Mouse (Mus musculus) kidney, postnatal 10 days (tissue): Measurements from ENCODE around the gene Nell1.
"Not testable (repeated sequence)": the region's sequence is repeated elsewhere in the genome, so short reads cannot be mapped to it uniquely, and the experiment has no call there.

Experiments
- DNase-seq: peaks from one replicate; pipeline ENCODE4 v3.0.0; 2021; ENCODE audit warnings: mixed read lengths

The Nell1 gene

DNA sequence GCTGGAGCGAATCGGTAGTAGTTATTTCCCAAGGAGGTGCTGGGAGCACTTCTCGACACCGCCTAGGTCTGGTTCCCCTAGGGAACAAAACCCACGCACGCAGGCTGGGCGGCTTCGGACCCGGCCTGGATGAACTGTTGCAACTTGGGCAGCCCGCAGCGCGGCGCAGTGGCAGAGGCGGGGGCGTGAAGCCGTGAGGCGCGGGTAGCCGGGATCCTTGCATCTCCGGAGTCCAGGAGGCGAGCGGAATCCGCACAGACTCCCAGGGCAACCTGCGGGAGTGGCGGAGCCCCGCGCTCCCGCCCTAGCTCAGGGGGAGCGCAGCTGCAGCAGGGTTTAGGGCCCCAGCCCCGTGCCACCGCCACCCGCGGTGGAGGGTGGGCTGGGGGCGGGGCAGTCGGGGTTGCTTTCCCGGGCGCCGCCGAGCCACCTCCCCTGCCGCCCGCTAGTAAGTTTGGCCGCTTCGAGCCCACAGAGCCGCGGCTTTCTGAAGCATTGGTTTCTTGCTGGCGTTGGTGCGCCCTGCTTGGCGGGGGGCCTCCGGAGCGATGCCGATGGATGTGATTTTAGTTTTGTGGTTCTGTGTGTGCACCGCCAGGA, at the start of gene Nell1:
Gene Nell1, plus strand, starts transcription at position 24 of the 600 bp plus-strand sequence.
- DNase-seq: no peak

DNA sequence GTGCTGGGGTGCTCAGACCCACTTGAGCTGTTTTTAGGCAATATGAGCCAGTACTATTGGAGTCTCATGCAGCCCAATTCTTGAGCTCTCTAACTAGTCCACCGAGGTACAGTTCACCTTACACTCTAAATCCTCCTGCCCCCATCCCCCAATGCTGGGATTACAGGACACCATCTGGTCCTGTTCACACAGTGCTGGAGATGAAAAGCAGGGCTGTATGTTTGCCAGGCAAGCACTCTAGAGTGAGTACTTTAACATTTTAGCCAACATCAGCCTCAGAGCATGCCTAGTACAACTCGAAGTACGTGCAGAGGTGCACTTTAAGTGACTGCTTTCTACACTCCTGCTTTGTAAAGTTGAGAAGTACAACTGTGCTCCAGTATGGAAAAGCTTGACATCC, 46.1 kb upstream of the Nell1 start:
- DNase-seq: no peak

GRCm38 (mm10) chr7:49929999-49930398, 44.7 kb upstream of the Nell1 start:
- no peak for DNase-seq

- DNase-seq: not testable (repeated sequence)
These were observed 41.1 kb upstream of the Nell1 start for GRCm38 (mm10) chr7:49933386-49934115.

DNA sequence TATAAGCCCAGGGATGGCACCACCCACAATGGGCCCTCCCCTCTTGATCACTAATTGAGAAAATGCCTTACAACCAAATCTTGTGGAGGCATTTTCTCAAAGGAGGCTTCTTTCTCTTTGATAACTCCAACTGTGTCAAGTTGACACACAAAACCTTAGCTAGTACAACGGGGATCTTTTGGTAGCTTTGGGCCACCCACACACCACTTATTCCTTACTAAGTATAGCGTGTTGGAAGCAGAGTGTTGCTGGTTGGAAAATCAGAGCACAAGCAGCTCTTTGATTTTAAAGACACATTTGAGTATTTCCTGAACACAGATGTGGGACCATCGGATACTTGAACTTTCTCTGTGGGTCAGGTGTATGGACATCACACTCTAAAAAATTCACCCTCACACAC, 37.8 kb upstream of the Nell1 start:
- DNase-seq: no peak

DNA sequence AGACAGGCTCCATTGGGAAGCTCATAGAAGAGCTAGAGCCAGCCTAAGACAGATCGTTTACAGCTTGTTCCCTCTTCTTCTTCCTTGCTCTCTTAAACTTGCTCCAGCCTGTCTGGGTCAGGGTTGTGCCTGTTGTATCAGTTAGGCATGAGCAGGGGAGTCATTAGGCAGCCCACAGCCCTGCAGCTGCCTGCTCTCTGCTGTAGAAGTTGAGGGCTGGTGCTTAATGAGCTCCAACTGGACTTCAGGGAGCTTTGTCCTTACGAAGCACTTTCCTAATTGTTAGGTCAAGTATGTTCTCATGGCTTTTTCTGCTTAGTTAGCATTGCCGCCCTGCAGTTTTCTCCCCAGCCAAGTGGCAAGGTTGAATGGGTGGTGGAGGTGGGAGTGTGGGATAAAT, 32.6 kb upstream of the Nell1 start:
- no peak for DNase-seq

- no peak for DNase-seq
These were observed 32.2 kb upstream of the Nell1 start for GRCm38 (mm10) chr7:49942490-49942889.

- no peak for DNase-seq
These were observed 28.0 kb upstream of the Nell1 start for GRCm38 (mm10) chr7:49946691-49947090.

- peak; percentile 13 for DNase-seq
These were observed 21.0 kb upstream of the Nell1 start for GRCm38 (mm10) chr7:49953546-49954181.

- no peak for DNase-seq
These were observed 19.8 kb upstream of the Nell1 start for GRCm38 (mm10) chr7:49954834-49955233.

DNA sequence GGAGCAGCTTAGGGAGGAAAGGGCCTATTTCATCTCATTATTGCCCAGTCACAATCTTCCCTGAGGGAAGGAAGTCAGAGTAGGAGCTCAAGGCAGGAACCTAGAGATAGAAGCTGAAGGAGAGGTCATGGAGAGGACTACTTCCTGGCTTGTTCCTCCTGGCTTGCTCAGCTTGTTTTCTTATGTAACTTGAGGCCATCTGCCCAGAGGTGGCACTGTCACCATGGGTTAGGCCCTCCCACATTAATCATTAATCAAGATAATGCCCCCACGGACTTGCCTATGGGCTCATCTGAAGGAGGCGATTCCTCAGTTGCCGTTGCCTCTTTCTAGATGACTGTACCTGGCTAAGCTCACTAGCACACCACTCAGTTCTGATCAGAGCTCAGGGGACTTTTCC, 17.5 kb upstream of the Nell1 start:
- DNase-seq: no peak

DNA sequence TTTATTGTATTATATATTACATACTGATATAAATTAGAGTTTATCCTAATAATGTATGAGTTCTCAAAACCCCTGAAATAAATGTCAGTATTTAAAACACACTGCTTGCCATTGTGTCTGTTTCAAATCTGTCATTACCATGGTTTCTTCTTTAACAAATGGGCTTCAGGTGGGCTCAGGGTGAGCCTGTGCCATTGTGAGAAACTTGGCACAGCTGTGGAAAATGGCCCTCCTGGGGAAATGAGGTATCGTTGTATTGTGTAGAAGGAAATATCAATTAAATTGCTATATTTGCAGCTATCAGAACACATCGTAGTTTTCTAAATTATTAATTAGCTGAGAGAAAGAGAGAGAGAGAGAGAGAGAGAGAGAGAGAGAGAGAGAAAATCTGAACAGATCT, 10.9 kb upstream of the Nell1 start:
- DNase-seq: no peak

DNA sequence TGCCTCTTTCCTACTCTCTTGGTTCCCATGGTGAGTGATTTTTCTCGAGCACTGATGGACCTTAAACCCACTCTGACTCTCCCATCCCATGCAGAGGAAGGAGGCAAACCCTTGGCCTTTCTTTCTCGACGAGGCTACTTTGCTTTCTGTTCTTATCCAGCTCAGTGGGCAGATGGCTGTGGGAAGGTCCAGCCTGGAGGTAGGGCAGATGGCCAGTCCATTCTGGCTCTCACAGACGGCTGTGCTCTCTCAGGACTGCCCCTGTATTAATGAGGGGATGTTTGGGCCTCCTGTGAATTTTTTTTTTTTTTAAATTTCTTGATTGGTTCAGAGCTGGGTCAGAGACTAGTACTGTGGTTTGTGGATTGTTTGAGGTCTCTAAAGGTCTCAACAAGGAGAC, 5.1 kb upstream of the Nell1 start:
- DNase-seq: no peak

- DNase-seq: peak; percentile 38
These were observed 917 bp downstream of the Nell1 start for GRCm38 (mm10) chr7:49975441-49976121.

GRCm38 (mm10) chr7:49981511-49982227, 7.0 kb downstream of the Nell1 start:
- DNase-seq: no peak

- DNase-seq: no peak
These were observed 10.0 kb downstream of the Nell1 start for GRCm38 (mm10) chr7:49984698-49985097.

GRCm38 (mm10) chr7:49985947-49986346, 11.3 kb downstream of the Nell1 start:
- no peak for DNase-seq

GRCm38 (mm10) chr7:49999321-49999720, 24.7 kb downstream of the Nell1 start:
- no peak for DNase-seq

- no peak for DNase-seq
These were observed 30.6 kb downstream of the Nell1 start for GRCm38 (mm10) chr7:50005268-50005667.

- DNase-seq: no peak
These were observed 60.8 kb downstream of the Nell1 start for GRCm38 (mm10) chr7:50035187-50036153.

DNA sequence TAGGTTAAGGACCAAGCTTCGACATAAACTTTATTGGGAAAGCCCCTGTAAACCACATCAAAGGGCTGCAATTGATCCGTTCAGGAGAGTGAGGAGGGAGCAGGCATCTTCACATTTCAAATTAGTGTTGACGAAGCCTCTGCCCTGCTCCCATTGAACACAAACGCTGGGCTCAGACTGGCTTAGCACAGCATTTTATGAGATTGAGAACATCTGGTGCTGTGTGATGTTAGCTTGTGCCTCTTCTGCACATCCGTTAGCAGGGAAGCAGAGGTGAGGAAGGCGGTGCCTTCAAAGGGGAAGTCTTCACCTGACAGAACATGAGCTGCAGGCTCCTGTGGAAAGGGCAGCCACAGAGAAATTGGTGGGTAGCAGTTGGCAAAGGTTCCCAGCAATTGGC, 66.4 kb downstream of the Nell1 start:
- DNase-seq: no peak

GRCm38 (mm10) chr7:50050144-50050543, 75.5 kb downstream of the Nell1 start:
- DNase-seq: no peak
